Mouse (Mus musculus): ENCODE data around the gene Padi1.

Gene Padi1

DNA sequence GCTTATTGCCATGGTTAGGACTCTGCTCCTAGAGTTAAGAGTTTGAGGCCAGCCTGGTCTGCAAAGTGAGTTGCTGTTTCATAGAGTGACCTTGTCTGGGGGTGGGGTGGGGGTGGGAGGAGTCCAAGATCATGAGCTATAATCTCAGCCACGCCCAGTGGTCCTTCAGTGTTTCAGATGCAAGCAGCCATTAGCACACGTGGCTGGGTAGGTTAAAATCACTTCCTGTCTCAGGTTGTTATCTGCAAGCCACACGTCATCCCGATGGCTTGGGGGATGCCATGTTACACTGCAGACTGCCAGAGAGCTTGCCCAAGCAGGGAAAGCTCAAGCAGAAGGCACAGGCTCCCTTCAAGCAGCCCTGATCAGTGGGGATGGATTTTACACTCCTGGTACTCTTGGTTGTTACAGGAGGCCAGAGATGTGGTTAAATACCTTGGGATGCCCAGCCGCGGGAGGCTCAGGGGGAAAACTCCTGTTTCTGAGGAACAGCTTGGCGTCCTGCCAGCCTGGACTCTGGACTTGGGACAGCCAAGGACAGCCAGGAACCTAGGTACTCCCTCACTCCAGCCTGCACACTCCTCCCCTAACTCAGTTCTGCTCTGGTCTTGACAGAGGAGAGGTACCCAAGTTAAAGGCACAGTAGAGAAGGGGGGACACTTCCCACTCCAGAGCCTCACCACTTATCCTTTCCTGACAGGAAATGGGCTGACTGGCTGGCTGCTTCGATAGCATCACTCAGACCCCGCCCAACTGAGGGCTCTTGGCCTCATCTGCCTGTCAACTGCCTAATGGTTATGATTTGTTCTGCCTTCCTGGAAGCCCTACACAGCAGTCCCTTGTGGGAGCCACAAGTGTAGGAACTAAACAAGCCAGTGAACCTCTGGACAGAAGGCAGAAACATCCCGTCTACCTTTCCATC, 29.3 kb downstream of the Padi1 start:
- peak; percentile 90 for DNase-seq (ENCODE audit: low read depth)

DNA sequence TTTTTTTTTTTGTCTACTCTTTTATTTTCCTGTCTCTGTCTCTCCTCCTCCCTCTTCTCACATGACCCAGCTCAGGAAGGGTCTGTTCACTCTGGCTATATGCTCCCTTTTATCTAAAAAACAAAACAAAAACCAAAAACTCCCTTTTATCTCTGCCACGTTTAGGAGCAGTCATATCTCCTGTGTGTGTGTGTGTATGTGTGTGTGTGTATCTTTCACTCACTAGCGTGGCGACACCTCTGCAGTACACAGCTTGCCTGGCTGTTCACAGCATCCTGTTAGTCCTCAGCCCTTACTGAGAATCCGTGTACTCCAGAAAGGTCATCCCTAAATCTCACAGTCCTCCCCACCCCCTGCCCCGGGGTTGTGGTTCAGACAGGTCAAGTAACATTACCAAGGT, 30.1 kb downstream of the Padi1 start:
- no peak for DNase-seq (ENCODE audit: low read depth)

DNA sequence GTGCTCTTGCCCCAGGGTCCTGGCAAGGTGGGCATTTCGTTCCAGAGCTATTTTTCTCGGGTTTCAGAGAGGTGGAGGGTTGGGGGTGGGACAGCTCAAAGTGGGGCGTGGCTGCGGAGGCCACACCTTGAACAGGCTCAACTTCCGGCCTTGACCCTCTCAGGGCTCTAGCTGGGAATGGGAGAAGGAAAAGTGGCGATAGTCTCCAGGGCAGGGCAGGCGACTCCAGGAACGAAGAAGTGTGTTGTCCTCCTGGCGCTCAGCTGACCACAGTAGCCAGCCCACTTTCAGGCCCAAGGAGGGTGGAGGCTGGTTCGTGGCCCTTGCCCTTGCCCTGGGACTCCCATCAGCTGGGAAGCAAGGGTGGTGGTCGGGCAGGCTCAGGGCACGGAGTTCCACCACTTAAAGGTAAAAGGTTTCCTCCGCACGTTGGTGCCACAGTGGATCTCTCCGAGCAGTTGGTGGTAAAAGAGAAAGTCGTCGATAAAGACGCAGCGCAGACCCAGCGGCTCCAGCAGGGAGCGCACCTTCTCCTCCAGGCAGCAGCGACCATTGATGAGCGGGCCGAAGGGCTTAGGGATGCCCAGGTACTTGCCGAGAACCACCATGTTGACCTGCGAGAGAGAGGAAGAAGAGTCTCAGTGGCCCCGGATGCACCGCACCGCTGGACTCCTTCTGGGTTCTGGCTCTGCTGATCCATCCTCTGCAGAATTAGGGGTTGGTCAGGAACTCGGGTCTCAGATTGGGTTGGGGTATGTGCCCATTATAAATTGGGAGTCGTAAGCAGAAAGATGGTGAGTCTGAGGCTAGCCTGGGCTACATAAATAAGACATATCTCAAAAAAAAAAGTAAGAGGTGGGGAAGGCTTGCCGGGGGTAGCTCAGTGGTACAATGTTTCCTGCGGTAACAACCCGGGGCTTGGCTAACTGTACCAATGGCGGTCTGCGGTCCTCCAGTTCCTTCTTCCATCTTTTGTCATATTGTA, 31.0 kb downstream of the Padi1 start:
- no peak for DNase-seq (ENCODE audit: low read depth)

DNA sequence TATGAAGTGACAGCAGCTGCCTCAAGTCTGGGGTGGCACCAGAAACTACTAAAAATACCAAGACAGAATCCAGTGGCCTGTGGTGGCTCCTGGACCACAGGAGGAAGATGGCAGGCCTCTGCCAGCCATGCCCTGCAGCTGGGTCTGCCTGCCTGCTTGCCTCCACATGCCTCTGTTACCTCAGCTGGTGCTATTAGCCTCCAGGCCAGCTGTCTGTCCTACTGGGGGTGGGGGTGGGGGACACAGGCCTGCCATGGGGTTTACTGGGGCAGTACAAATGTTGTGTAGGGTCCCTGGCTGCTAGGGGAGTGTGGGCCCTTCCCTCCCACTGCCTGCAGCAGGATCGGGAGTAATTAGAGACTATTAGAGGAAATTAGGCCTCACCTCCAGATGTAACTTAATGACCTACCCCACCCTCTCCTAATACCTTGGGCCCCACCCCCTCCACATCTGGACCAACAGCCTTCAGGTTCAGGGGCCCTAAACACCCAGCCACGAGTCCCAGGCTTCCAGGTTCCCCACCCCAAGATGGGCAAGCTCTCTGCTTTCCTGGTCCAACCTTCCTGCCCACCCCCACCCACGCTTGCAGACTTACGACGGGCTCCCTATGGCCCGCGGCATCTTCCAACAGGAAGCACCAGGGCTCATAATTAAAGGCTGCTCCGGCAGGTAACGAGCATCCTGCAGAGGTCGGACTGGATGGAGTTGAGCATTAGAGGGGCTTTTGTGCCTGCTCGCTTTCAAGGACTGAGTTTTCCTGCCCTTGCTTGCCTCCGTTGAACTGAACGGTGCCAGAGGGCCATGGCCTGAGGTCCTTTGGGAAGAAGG, 32.0 kb downstream of the Padi1 start:
- DNase-seq (ENCODE audit: low read depth) = peak; percentile 12

DNA sequence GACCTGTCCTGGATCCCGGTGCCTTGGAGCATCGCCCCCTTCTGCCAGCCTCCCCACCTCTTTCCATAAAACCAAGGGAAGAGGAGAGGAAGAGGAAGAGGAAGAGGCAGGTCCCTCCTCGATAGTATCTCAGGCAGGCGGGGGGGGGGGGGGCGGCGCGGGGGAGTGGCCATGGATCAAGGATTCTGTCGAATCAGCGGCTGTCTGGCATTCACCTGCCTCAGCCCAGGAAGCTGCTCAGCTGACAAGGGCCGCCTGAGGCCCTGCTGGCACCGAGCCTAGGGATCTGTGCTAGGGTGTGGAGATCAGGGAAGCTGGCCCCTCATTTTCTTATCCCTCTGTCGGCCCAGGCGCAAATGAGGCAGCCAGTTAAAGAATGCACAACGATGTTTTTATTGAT, 33.0 kb downstream of the Padi1 start:
- DNase-seq (ENCODE audit: low read depth) = no peak

DNA sequence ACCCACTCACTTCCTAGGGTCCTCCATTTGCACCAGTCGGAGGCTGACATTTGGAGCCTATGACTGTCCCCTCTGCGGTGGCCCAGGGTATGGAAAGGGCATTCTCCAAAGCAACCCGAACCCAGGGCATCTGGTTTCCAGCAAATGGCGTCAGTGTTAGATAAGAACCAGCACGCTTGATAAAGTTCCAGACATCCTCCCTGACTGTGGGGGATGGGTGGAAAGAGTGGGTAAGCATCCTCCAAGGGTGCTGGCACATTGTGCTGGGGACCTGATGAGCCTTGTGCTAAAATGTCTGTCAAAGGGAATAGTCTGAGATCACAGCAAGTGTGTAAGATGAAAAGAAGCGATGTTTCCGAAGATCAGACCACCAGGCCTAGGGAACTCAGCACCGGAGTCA, 33.4 kb downstream of the Padi1 start:
- no peak for DNase-seq (ENCODE audit: low read depth)

GRCm38 (mm10) chr4:140810458-140811260, 34.9 kb downstream of the Padi1 start, which contains the start of gene Padi3:
TSS of gene Padi3 (minus strand) at chr4:140810648.
- DNase-seq (ENCODE audit: low read depth) = no peak

- peak; percentile 29 for DNase-seq (ENCODE audit: low read depth)
These were observed 36.5 kb downstream of the Padi1 start for GRCm38 (mm10) chr4:140809118-140809517.

DNA sequence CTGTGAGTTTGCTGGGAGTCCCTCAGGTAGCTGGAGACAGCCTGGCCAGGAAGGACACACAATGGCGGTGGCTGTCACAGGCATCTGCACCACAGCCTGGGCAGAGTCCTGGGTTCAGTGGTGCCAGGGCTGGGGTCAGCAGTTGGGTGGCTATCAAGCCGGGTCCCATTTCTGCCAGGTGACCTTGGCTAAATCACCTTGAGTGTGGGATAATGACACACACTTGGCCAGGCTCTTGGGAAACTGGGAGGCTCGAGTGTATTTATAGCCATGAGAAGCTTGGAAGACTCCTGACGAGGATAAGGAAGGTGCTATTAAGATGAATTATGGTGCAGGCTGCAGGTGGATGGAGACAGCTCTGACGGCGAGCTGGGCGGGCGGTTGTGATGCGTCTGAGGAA, 41.0 kb downstream of the Padi1 start:
- DNase-seq (ENCODE audit: low read depth) = no peak

DNA sequence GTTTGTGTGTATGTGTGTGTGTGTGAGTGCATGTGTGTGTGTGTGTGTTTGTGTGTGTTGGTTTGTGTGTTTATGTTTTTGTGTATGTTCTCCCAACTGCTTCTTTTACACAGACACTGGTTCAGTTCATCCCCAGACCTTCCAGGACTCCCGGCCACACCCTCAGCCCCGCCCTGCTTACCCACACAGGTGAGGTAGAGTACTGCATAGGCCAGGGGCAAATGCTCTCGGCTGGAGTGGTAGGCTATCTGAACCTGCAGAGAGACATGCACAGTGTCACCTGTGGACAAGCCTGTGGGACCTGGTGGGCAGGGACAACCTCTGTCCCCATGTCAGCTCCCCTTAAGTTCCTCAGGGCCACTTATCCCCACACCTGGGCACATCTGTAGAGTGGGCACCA, 44.2 kb downstream of the Padi1 start:
- no peak for DNase-seq (ENCODE audit: low read depth)

DNA sequence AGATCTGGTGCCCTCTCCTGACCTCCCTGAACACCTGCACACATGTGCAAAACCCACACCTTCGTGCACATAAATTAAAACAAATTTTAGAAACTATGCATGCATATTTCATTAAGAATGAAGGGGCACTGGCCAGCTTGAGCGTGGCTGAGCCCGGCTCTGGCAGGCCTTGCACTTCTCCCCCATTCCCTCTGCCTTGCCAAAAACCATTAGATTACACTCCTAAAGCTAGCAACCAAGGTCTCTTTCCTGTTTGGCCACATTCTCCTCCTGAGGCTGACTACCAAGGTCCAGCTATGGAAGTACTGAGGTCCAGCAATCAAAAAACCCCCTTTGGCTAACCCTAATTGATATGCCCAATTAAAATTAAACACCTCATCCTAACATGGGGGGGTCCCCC, 48.8 kb downstream of the Padi1 start:
- no peak for DNase-seq (ENCODE audit: low read depth)

GRCm38 (mm10) chr4:140794678-140795077, 50.9 kb downstream of the Padi1 start:
- DNase-seq (ENCODE audit: low read depth) = no peak

GRCm38 (mm10) chr4:140793795-140794194, 51.8 kb downstream of the Padi1 start:
- DNase-seq (ENCODE audit: low read depth) = no peak

GRCm38 (mm10) chr4:140792584-140792983, 53.0 kb downstream of the Padi1 start:
- DNase-seq (ENCODE audit: low read depth) = no peak

DNA sequence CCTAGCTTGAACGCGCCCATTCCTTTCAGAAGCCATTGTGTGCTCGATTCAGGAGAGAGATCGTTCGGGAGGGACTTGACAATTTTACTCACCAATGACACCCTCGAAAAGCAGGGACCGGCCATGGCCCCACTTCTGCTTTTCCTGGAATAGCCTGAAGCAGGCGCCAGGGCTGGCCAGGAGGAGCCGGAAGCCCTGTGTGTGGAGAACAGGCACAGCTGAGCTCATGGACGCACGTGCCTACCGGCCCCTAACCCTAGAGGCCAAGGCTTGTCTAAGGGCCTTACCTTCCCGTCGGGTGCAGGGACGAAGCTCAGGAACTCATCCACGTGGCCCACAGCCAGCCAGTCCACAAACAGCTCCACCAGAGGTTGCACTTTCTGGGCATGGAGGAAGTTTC, 54.5 kb downstream of the Padi1 start:
- no peak for DNase-seq (ENCODE audit: low read depth)

DNA sequence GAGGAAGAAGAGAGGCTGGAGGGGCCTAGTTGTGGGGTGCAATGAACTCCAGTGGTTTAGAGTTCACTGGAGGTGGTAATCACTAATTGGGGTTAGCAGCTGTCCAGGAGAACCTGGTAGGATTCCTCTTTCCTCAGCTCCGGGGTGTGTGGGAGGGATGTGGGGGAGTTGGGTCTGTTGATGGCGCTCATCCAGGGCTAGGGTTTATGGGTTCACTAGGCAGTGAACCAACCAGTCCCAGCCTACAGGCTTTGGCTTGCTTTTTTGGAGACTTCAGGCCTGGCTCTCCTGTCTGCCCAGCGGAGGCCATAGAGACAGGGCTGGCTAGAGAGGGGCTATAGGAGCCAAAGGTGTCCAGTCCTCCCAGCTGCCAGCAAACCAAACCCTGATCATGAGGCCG, 55.6 kb downstream of the Padi1 start:
- no peak for DNase-seq (ENCODE audit: low read depth)

- peak; percentile 72 for DNase-seq (ENCODE audit: low read depth)
These were observed 56.6 kb downstream of the Padi1 start for GRCm38 (mm10) chr4:140788983-140789382.

- DNase-seq (ENCODE audit: low read depth) = no peak
These were observed 57.3 kb downstream of the Padi1 start for GRCm38 (mm10) chr4:140788264-140788663.

- peak; percentile 97 for DNase-seq (ENCODE audit: low read depth)
These were observed 58.2 kb downstream of the Padi1 start for GRCm38 (mm10) chr4:140787414-140787813.

DNA sequence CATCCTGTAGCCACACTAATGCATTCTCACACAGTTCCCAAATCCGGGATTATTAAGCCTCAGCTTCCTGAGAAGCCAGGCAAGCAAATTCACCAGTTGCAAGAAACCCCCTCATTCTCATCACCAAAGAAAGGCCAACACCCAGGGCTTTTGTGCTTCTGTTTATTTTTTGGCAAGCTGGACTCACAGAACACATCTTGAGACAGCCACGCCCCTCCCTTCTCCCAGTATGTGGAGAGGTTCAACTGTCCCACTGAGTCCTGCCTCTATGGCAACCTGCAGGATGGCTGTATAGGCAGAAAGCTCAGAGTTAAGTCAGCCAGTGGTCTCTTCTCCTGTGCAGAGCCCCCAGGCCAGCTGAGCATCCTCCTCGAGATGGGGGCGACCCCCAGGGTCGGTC, 60.4 kb downstream of the Padi1 start:
- DNase-seq (ENCODE audit: low read depth) = no peak

Data from 416B (cell line).